20 mouse cellular contexts compared by ENCODE assay signal in the genomic region with DNA sequence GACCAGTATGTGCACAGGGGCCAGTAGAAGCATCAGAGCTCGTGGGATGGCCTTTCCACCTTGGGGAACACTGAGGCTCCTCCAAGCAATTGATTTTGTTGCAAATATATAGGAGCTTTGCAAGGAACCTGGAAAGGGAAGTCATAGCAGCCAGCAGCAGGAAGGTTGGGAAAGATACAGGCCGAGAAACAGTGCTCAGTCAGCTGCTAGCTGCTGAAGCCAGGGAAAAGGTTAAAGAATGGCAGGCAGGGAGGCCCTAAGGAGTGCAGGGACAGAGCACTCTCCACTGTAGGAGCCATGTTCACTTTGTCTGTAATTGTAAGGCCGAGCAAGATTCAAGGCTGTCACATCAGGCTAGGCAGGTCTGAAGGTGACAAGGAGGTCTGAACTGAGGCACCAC. TPM values are rescaled to one million over a fixed set of nuclear protein-coding genes. Genes with fewer than 3 reads are reported as not detected.
A peak's percentile ranks its signal among the peaks of the same experiment; 100 is the strongest.
DNase-seq lines count a peak whose midpoint lies in the region; ATAC-seq and TF ChIP-seq lines count a peak whose summit lies in the region.
"Had no signal": no experiment of that assay in that cellular context is flagged by ENCODE, and none has a peak within 500 bp of the region (broad histone marks: within the 10 kb centered on the region; RNA-seq: fewer than 3 reads in every experiment).

No protein-coding gene starts in this region.

- 0 out of 2 replicates have a peak overlapping the region, but pooled peaks have one; percentile 30 for H3K9ac ChIP-seq in forebrain, embryonic 13.5 days
- H3K9ac ChIP-seq in forebrain, embryonic 12.5 days = no peak overlapping the region
- no peak overlapping the region for H3K9ac ChIP-seq in hindbrain, postnatal 0 days (replicated peaks; ENCODE audit: low read length)
- H3K9ac ChIP-seq in hindbrain, embryonic 16.5 days (ENCODE audit: low read depth, low read length) = no peak overlapping the region
- H3K9ac ChIP-seq in midbrain, embryonic 11.5 days (ENCODE audit: low read length) = no peak overlapping the region
- no peak overlapping the region for H3K9ac ChIP-seq in midbrain, embryonic 15.5 days
- no peak overlapping the region for H3K9ac ChIP-seq in kidney, embryonic 14.5 days (ENCODE audit: low read depth, low read length)
- H3K9ac ChIP-seq: lung, embryonic 14.5 days; neural tube, embryonic 12.5 days had no signal

- no peak for ATAC-seq in forebrain, embryonic 13.5 days
- ATAC-seq in forebrain, embryonic 12.5 days (ENCODE audit: low FRiP score) = no peak
- ATAC-seq in hindbrain, postnatal 0 days = no peak
- no peak for ATAC-seq in hindbrain, embryonic 16.5 days
- ATAC-seq in midbrain, embryonic 11.5 days (ENCODE audit: low FRiP score) = no peak
- ATAC-seq in midbrain, embryonic 15.5 days (replicated peaks) = no peak
- ATAC-seq in kidney, embryonic 14.5 days (ENCODE audit: low FRiP score, low TSS enrichment) = no peak
- ATAC-seq: CD4-positive, CD25-positive, alpha-beta regulatory T cell, adult 4 months; Patski had no signal

- no peaks in the 10 kb centered on the region for H3K9me3 ChIP-seq in forebrain, embryonic 13.5 days (replicated peaks)
- H3K9me3 ChIP-seq in forebrain, embryonic 12.5 days = no peaks in the 10 kb centered on the region
- H3K9me3 ChIP-seq in hindbrain, postnatal 0 days (ENCODE audit: low read length) = no peaks in the 10 kb centered on the region
- H3K9me3 ChIP-seq in hindbrain, embryonic 16.5 days (ENCODE audit: control insufficient read depth, low read length) = no peaks in the 10 kb centered on the region
- no peaks in the 10 kb centered on the region for H3K9me3 ChIP-seq in midbrain, embryonic 11.5 days (ENCODE audit: control insufficient read depth, low read length)
- H3K9me3 ChIP-seq in midbrain, embryonic 15.5 days = no peaks in the 10 kb centered on the region
- no peaks in the 10 kb centered on the region for H3K9me3 ChIP-seq in kidney, embryonic 14.5 days (ENCODE audit: control insufficient read depth, low read length)
- H3K9me3 ChIP-seq: embryonic facial prominence, embryonic 10.5 days; midbrain, embryonic 10.5 days; neural tube, embryonic 12.5 days had no signal

- TF ChIP-seq CTCF in hindbrain, postnatal 0 days (IDR thresholded peaks at IDR 0.05; ENCODE audit: low read depth) = no peak

- H3K4me1 ChIP-seq in forebrain, embryonic 13.5 days = no peaks in the 10 kb centered on the region
- no peaks in the 10 kb centered on the region for H3K4me1 ChIP-seq in forebrain, embryonic 12.5 days
- H3K4me1 ChIP-seq in hindbrain, postnatal 0 days (ENCODE audit: insufficient read depth, low read length) = no peaks in the 10 kb centered on the region
- no peaks in the 10 kb centered on the region for H3K4me1 ChIP-seq in hindbrain, embryonic 16.5 days (ENCODE audit: control insufficient read depth, insufficient read depth, low read depth, low read length)
- no peaks in the 10 kb centered on the region for H3K4me1 ChIP-seq in midbrain, embryonic 11.5 days (ENCODE audit: control insufficient read depth, insufficient read depth, low read length)
- H3K4me1 ChIP-seq in midbrain, embryonic 15.5 days = no peaks in the 10 kb centered on the region
- H3K4me1 ChIP-seq in kidney, embryonic 14.5 days (ENCODE audit: control insufficient read depth, insufficient read depth, low read length) = no peaks in the 10 kb centered on the region
- H3K4me1 ChIP-seq: embryonic facial prominence, embryonic 10.5 days; neural tube, embryonic 12.5 days had no signal

- no peak overlapping the region for H3K4me3 ChIP-seq in forebrain, embryonic 13.5 days
- no peak overlapping the region for H3K4me3 ChIP-seq in forebrain, embryonic 12.5 days (replicated peaks)
- H3K4me3 ChIP-seq in hindbrain, postnatal 0 days (ENCODE audit: low read length) = no peak overlapping the region
- H3K4me3 ChIP-seq in hindbrain, embryonic 16.5 days (ENCODE audit: low read length) = no peak overlapping the region
- no peak overlapping the region for H3K4me3 ChIP-seq in midbrain, embryonic 11.5 days (ENCODE audit: low read depth, low read length)
- H3K4me3 ChIP-seq in midbrain, embryonic 15.5 days = no peak overlapping the region
- no peak overlapping the region for H3K4me3 ChIP-seq in kidney, embryonic 14.5 days (ENCODE audit: low read length)
- H3K4me3 ChIP-seq: embryonic facial prominence, embryonic 10.5 days; midbrain, embryonic 10.5 days; neural tube, embryonic 12.5 days had no signal

- WGBS in forebrain, embryonic 13.5 days = 82% methylated on average over 3 of the region's 3 CpGs
- 87% methylated on average over 3 of the region's 3 CpGs for WGBS in forebrain, embryonic 12.5 days
- 74% methylated on average over 3 of the region's 3 CpGs for WGBS in hindbrain, postnatal 0 days
- WGBS in hindbrain, embryonic 16.5 days = 80% methylated on average over 3 of the region's 3 CpGs
- 85% methylated on average over 3 of the region's 3 CpGs for WGBS in midbrain, embryonic 11.5 days
- WGBS in midbrain, embryonic 15.5 days = 80% methylated on average over 3 of the region's 3 CpGs
- WGBS in kidney, embryonic 14.5 days = 82% methylated on average over 3 of the region's 3 CpGs

- H3K27me3 ChIP-seq in forebrain, embryonic 13.5 days = no peaks in the 10 kb centered on the region
- H3K27me3 ChIP-seq in forebrain, embryonic 12.5 days = no peaks in the 10 kb centered on the region
- H3K27me3 ChIP-seq in hindbrain, postnatal 0 days (ENCODE audit: insufficient read depth, low read length) = no peaks in the 10 kb centered on the region
- no peaks in the 10 kb centered on the region for H3K27me3 ChIP-seq in hindbrain, embryonic 16.5 days (replicated peaks; ENCODE audit: control insufficient read depth, insufficient read depth, low read length)
- no peaks in the 10 kb centered on the region for H3K27me3 ChIP-seq in midbrain, embryonic 11.5 days (ENCODE audit: control insufficient read depth, insufficient read depth, low read length)
- H3K27me3 ChIP-seq in midbrain, embryonic 15.5 days (replicated peaks) = no peaks in the 10 kb centered on the region
- H3K27me3 ChIP-seq in kidney, embryonic 14.5 days (ENCODE audit: control insufficient read depth, insufficient read depth, low read length) = no peaks in the 10 kb centered on the region
- H3K27me3 ChIP-seq: neural tube, embryonic 12.5 days; Patski had no signal

- peaks cover 96% of the 10 kb centered on the region for H3K36me3 ChIP-seq in forebrain, embryonic 13.5 days (ENCODE audit: poor library complexity, severe bottlenecking)
- H3K36me3 ChIP-seq in forebrain, embryonic 12.5 days (replicated peaks) = peaks cover 84% of the 10 kb centered on the region
- H3K36me3 ChIP-seq in hindbrain, postnatal 0 days (ENCODE audit: insufficient read depth, low read length) = peaks cover 55% of the 10 kb centered on the region
- H3K36me3 ChIP-seq in hindbrain, embryonic 16.5 days (ENCODE audit: control insufficient read depth, insufficient read depth, low read length) = peaks cover 39% of the 10 kb centered on the region
- H3K36me3 ChIP-seq in midbrain, embryonic 11.5 days (ENCODE audit: control insufficient read depth, insufficient read depth, low read length) = peaks cover 24% of the 10 kb centered on the region
- peaks cover 66% of the 10 kb centered on the region for H3K36me3 ChIP-seq in midbrain, embryonic 15.5 days (replicated peaks)
- H3K36me3 ChIP-seq in kidney, embryonic 14.5 days (ENCODE audit: control insufficient read depth, insufficient read depth, low read length) = peaks cover 75% of the 10 kb centered on the region

- no peak overlapping the region for H3K27ac ChIP-seq in forebrain, embryonic 13.5 days
- no peak overlapping the region for H3K27ac ChIP-seq in forebrain, embryonic 12.5 days
- peak overlapping the region; percentile 51; the same call in 1 of the 2 replicates for H3K27ac ChIP-seq in hindbrain, postnatal 0 days
- no peak overlapping the region for H3K27ac ChIP-seq in hindbrain, embryonic 16.5 days (ENCODE audit: low read depth, low read length)
- H3K27ac ChIP-seq in midbrain, embryonic 11.5 days (ENCODE audit: low read depth, low read length) = no peak overlapping the region
- H3K27ac ChIP-seq in midbrain, embryonic 15.5 days = no peak overlapping the region
- no peak overlapping the region for H3K27ac ChIP-seq in kidney, embryonic 14.5 days (ENCODE audit: low read depth, low read length)
- H3K27ac ChIP-seq: embryonic facial prominence, embryonic 10.5 days; midbrain, embryonic 10.5 days; neural tube, embryonic 12.5 days had no signal

- H3K4me2 ChIP-seq in forebrain, embryonic 13.5 days = no peak overlapping the region
- no peak overlapping the region for H3K4me2 ChIP-seq in forebrain, embryonic 12.5 days
- H3K4me2 ChIP-seq in hindbrain, postnatal 0 days (ENCODE audit: low read depth, low read length) = no peak overlapping the region
- no peak overlapping the region for H3K4me2 ChIP-seq in hindbrain, embryonic 16.5 days (ENCODE audit: low read length)
- H3K4me2 ChIP-seq in midbrain, embryonic 11.5 days = no peak overlapping the region
- H3K4me2 ChIP-seq in midbrain, embryonic 15.5 days = no peak overlapping the region
- no peak overlapping the region for H3K4me2 ChIP-seq in kidney, embryonic 14.5 days (replicated peaks; ENCODE audit: low read depth, low read length)
- H3K4me2 ChIP-seq: lung, embryonic 14.5 days; neural tube, embryonic 12.5 days had no signal

- no peak for DNase-seq in hindbrain, postnatal 0 days (ENCODE audit: low spot score)
- peak; percentile 66 for DNase-seq in midbrain, embryonic 11.5 days (ENCODE audit: low spot score, missing footprints)
- DNase-seq: adrenal gland, postnatal 10 days; gastrocnemius, postnatal 25 days; heart, postnatal 4 days; kidney, adult 18-20 months; kidney, postnatal 10 days; lung, embryonic 14.5 days; lung, postnatal 36 days; thymus, postnatal 25 days had no signal

RNA-seq across cellular contexts. Expression of a gene that starts 8.5 kb away (rescaled TPM):
- polyA plus RNA-seq in forebrain, embryonic 13.5 days (2015; fragmentation: Nextera tagmentation; extraction: Ambion mirVana) = 50.1 and 51.4 TPM in 2 replicates
- 75.0 and 75.4 TPM in 2 replicates for polyA plus RNA-seq in forebrain, embryonic 12.5 days (2016; fragmentation: Nextera tagmentation; extraction: Ambion mirVana)
- 35.5 and 42.9 TPM in 2 replicates for total RNA-seq in hindbrain, postnatal 0 days (2014; rRNA removed)
- polyA plus RNA-seq in hindbrain, postnatal 0 days (2015; fragmentation: Nextera tagmentation; extraction: Ambion mirVana) = 15.8 and 16.7 TPM in 2 replicates
- 20.5 and 21.6 TPM in 2 replicates for polyA plus RNA-seq in hindbrain, embryonic 16.5 days (2015; fragmentation: Nextera tagmentation; extraction: Ambion mirVana)
- 57.7 and 60.6 TPM in 2 replicates for polyA plus RNA-seq in midbrain, embryonic 11.5 days (2014; fragmentation: Nextera tagmentation; extraction: Ambion mirVana)
- polyA plus RNA-seq in midbrain, embryonic 15.5 days (2015; fragmentation: Nextera tagmentation; extraction: Ambion mirVana) = 30.5 and 30.9 TPM in 2 replicates
- 35.8 and 68.8 TPM in 2 replicates for polyA plus RNA-seq in kidney, embryonic 14.5 days (2014; fragmentation: Nextera tagmentation; extraction: Ambion mirVana)

RNA-seq across cellular contexts. Expression of a gene that starts 10.4 kb away (rescaled TPM):
- 48.9 and 50.8 TPM in 2 replicates for polyA plus RNA-seq in forebrain, embryonic 13.5 days (2015; fragmentation: Nextera tagmentation; extraction: Ambion mirVana)
- polyA plus RNA-seq in forebrain, embryonic 12.5 days (2016; fragmentation: Nextera tagmentation; extraction: Ambion mirVana) = 46.6 TPM in 2 replicates
- 13.7 and 18.5 TPM in 2 replicates for total RNA-seq in hindbrain, postnatal 0 days (2014; rRNA removed)
- 32.5 and 36.4 TPM in 2 replicates for polyA plus RNA-seq in hindbrain, postnatal 0 days (2015; fragmentation: Nextera tagmentation; extraction: Ambion mirVana)
- 35.9 and 37.9 TPM in 2 replicates for polyA plus RNA-seq in hindbrain, embryonic 16.5 days (2015; fragmentation: Nextera tagmentation; extraction: Ambion mirVana)
- polyA plus RNA-seq in midbrain, embryonic 11.5 days (2014; fragmentation: Nextera tagmentation; extraction: Ambion mirVana) = 39.2 and 42.6 TPM in 2 replicates
- polyA plus RNA-seq in midbrain, embryonic 15.5 days (2015; fragmentation: Nextera tagmentation; extraction: Ambion mirVana) = 41.8 and 48.4 TPM in 2 replicates
- polyA plus RNA-seq in kidney, embryonic 14.5 days (2014; fragmentation: Nextera tagmentation; extraction: Ambion mirVana) = 47.9 and 56.1 TPM in 2 replicates

RNA-seq across cellular contexts. Expression of a gene that starts 29.1 kb away (rescaled TPM):
- 18.8 and 19.3 TPM in 2 replicates for polyA plus RNA-seq in forebrain, embryonic 13.5 days (2015; fragmentation: Nextera tagmentation; extraction: Ambion mirVana)
- 27.5 and 29.6 TPM in 2 replicates for polyA plus RNA-seq in forebrain, embryonic 12.5 days (2016; fragmentation: Nextera tagmentation; extraction: Ambion mirVana)
- 36.9 and 43.7 TPM in 2 replicates for total RNA-seq in hindbrain, postnatal 0 days (2014; rRNA removed)
- 10.7 and 12.3 TPM in 2 replicates for polyA plus RNA-seq in hindbrain, postnatal 0 days (2015; fragmentation: Nextera tagmentation; extraction: Ambion mirVana)
- 15.0 and 17.2 TPM in 2 replicates for polyA plus RNA-seq in hindbrain, embryonic 16.5 days (2015; fragmentation: Nextera tagmentation; extraction: Ambion mirVana)
- 20.1 and 21.2 TPM in 2 replicates for polyA plus RNA-seq in midbrain, embryonic 11.5 days (2014; fragmentation: Nextera tagmentation; extraction: Ambion mirVana)
- polyA plus RNA-seq in midbrain, embryonic 15.5 days (2015; fragmentation: Nextera tagmentation; extraction: Ambion mirVana) = 13.2 and 13.4 TPM in 2 replicates
- polyA plus RNA-seq in kidney, embryonic 14.5 days (2014; fragmentation: Nextera tagmentation; extraction: Ambion mirVana) = 11.9 and 24.5 TPM in 2 replicates
